8 mouse cellular contexts compared by ENCODE assay signal in genomic region chr3:95986984-95987383, GRCm38 (mm10). TPM values are rescaled to one million over a fixed set of nuclear protein-coding genes. Genes with fewer than 3 reads are reported as not detected.
DNase-seq lines count a peak whose midpoint lies in the region; ATAC-seq lines count a peak whose summit lies in the region.

No protein-coding gene starts in this region.

- no peak overlapping the region for H3K4me3 ChIP-seq in heart, embryonic 13.5 days
- H3K4me3 ChIP-seq in embryonic facial prominence, embryonic 13.5 days, result no peak overlapping the region
- no peak overlapping the region for H3K4me3 ChIP-seq in limb, embryonic 13.5 days

- peak overlapping the region; percentile 99 for H3K27ac ChIP-seq in heart, embryonic 13.5 days (replicated peaks)
- peak overlapping the region; percentile 93 for H3K27ac ChIP-seq in embryonic facial prominence, embryonic 13.5 days
- H3K27ac ChIP-seq in limb, embryonic 13.5 days, result no peak overlapping the region

- peaks cover 72% of the 10 kb centered on the region for H3K4me1 ChIP-seq in heart, embryonic 13.5 days
- H3K4me1 ChIP-seq in embryonic facial prominence, embryonic 13.5 days, result peaks cover 33% of the 10 kb centered on the region
- H3K4me1 ChIP-seq in limb, embryonic 13.5 days, result peaks cover 30% of the 10 kb centered on the region

- H3K9me3 ChIP-seq in heart, embryonic 13.5 days, result no peaks in the 10 kb centered on the region
- no peaks in the 10 kb centered on the region for H3K9me3 ChIP-seq in embryonic facial prominence, embryonic 13.5 days
- H3K9me3 ChIP-seq in limb, embryonic 13.5 days, result no peaks in the 10 kb centered on the region

- H3K9ac ChIP-seq in heart, embryonic 13.5 days, result peak overlapping the region; percentile 77
- H3K9ac ChIP-seq in embryonic facial prominence, embryonic 13.5 days, result no peak overlapping the region
- 0 out of 2 replicates have a peak overlapping the region, but pooled peaks have one; percentile 32 for H3K9ac ChIP-seq in limb, embryonic 13.5 days

- H3K4me2 ChIP-seq in heart, embryonic 13.5 days, result no peak overlapping the region
- H3K4me2 ChIP-seq in embryonic facial prominence, embryonic 13.5 days, result no peak overlapping the region
- peak overlapping the region; percentile 63; the same call in 1 of the 2 replicates for H3K4me2 ChIP-seq in limb, embryonic 13.5 days (replicated peaks)

- no peaks in the 10 kb centered on the region for H3K27me3 ChIP-seq in heart, embryonic 13.5 days (replicated peaks)
- no peaks in the 10 kb centered on the region for H3K27me3 ChIP-seq in embryonic facial prominence, embryonic 13.5 days
- H3K27me3 ChIP-seq in limb, embryonic 13.5 days, result no peaks in the 10 kb centered on the region

- H3K36me3 ChIP-seq in heart, embryonic 13.5 days, result peaks cover 49% of the 10 kb centered on the region
- peaks cover 48% of the 10 kb centered on the region for H3K36me3 ChIP-seq in embryonic facial prominence, embryonic 13.5 days
- peaks cover 47% of the 10 kb centered on the region for H3K36me3 ChIP-seq in limb, embryonic 13.5 days

- no peak for ATAC-seq in heart, embryonic 13.5 days (ENCODE audit: extremely low read depth, insufficient number of reproducible peaks, low FRiP score, low TSS enrichment)
- ATAC-seq in embryonic facial prominence, embryonic 13.5 days (ENCODE audit: insufficient number of reproducible peaks, insufficient read depth, low FRiP score, low TSS enrichment, low read depth), result no peak
- ATAC-seq in limb, embryonic 13.5 days (ENCODE audit: low FRiP score, low read depth), result no peak

- 57% methylated on average over 4 of the region's 4 CpGs for WGBS in heart, embryonic 13.5 days
- WGBS in embryonic facial prominence, embryonic 13.5 days, result 71% methylated on average over 4 of the region's 4 CpGs
- WGBS in limb, embryonic 13.5 days, result 71% methylated on average over 4 of the region's 4 CpGs

- DNase-seq in heart, postnatal 4 days, result no peak
- peak; percentile 71 for DNase-seq in A20 (ENCODE audit: low read depth, low spot score)
- DNase-seq in right cerebral cortex, postnatal 4 days, result no peak
- DNase-seq in right cerebral cortex, postnatal 36 days (ENCODE audit: low spot score in 2 of 2), result no peak
- no peak for DNase-seq in cerebellum, adult 18-20 months

RNA-seq across cellular contexts. Expression of gene Plekho1, which starts 8.8 kb away (rescaled TPM):
- 59.2 and 64.8 TPM in 2 replicates for polyA plus RNA-seq in heart, embryonic 13.5 days (2015; fragmentation: Nextera tagmentation; extraction: Ambion mirVana)
- total RNA-seq in heart, postnatal 4 days (2021), result 100 to 1,000 TPM; 141 to 164 TPM
- polyA plus RNA-seq in embryonic facial prominence, embryonic 13.5 days (2015; fragmentation: Nextera tagmentation; extraction: Ambion mirVana), result 41.2 and 47.7 TPM in 2 replicates
- polyA plus RNA-seq in limb, embryonic 13.5 days (2015; fragmentation: Nextera tagmentation; extraction: Ambion mirVana), result 58.3 and 60.0 TPM in 2 replicates

RNA-seq across cellular contexts. Expression of gene Anp32e, which starts 57.9 kb away (rescaled TPM):
- polyA plus RNA-seq in heart, embryonic 13.5 days (2015; fragmentation: Nextera tagmentation; extraction: Ambion mirVana), result 164 and 182 TPM in 2 replicates
- total RNA-seq in heart, postnatal 4 days (2021), result 100 to 1,000 TPM; 172 to 180 TPM
- 241 and 251 TPM in 2 replicates for polyA plus RNA-seq in embryonic facial prominence, embryonic 13.5 days (2015; fragmentation: Nextera tagmentation; extraction: Ambion mirVana)
- polyA plus RNA-seq in limb, embryonic 13.5 days (2015; fragmentation: Nextera tagmentation; extraction: Ambion mirVana), result 231 and 249 TPM in 2 replicates
